Mouse (Mus musculus) neural tube, embryonic 15.5 days (tissue): ENCODE measurements around the gene 9930022D16Rik. TPM values are rescaled to one million over a fixed set of nuclear protein-coding genes. Genes with fewer than 3 reads are reported as not detected.

ENCODE experiments used
- ATAC-seq: fragments of 200-750 bp; cut with Nextera tagmentation; 2 replicates; pipeline ENCODE4 v1.8.0; 2017; ENCODE audit warnings: mild to moderate bottlenecking, moderate TSS enrichment, moderate library complexity; ENCODE audit not compliant: low FRiP score
- H3K27ac ChIP-seq: fragments of 300-500 bp; sonication (generic); replicated peaks from 2 replicates; pipeline ENCODE4 v1.5.1; 2015; ENCODE audit warnings: mild to moderate bottlenecking, inconsistent platforms
- H3K27me3 ChIP-seq: fragments of 300-500 bp; sonication (generic); replicated peaks from 2 replicates; pipeline ENCODE4 v1.6.1; 2015; ENCODE audit warnings: inconsistent platforms
- H3K36me3 ChIP-seq: fragments of 300-500 bp; sonication (generic); 2 replicates; pipeline ENCODE4 v1.6.1; 2015; ENCODE audit warnings: inconsistent platforms
- H3K4me1 ChIP-seq: fragments of 300-500 bp; sonication (generic); 2 replicates; pipeline ENCODE4 v1.6.1; 2015; ENCODE audit warnings: inconsistent platforms
- H3K4me2 ChIP-seq: fragments of 300-500 bp; sonication (generic); 2 replicates; pipeline ENCODE4 v1.6.1; 2015; ENCODE audit warnings: inconsistent platforms, mild to moderate bottlenecking, moderate library complexity
- H3K4me3 ChIP-seq: fragments of 300-500 bp; sonication (generic); replicated peaks from 2 replicates; pipeline ENCODE4 v1.5.1; 2015; ENCODE audit warnings: mild to moderate bottlenecking, inconsistent platforms
- H3K9ac ChIP-seq: fragments of 300-500 bp; sonication (generic); replicated peaks from 2 replicates; pipeline ENCODE4 v1.6.1; 2015; ENCODE audit warnings: mild to moderate bottlenecking, inconsistent platforms
- H3K9me3 ChIP-seq: fragments of 300-500 bp; sonication (generic); replicated peaks from 2 replicates; pipeline ENCODE4 v1.6.1; 2016; ENCODE audit warnings: inconsistent platforms
- WGBS: fragments of 180-500 bp; shearing (Covaris S2); methylation state at CpG from one replicate; pipeline ENCODE4 v1.1.7; 2015; ENCODE audit warnings: mixed read lengths; 5-methylcytosine and 5-hydroxymethylcytosine counted together
- polyA plus RNA-seq: library from polyadenylated mRNA; unstranded; fragments of >200 nt; fragmentation: Nextera tagmentation; extraction: Ambion mirVana; gene quantifications from 2 replicates; pipeline ENCODE4 v1.2.1, GENCODE M21; 2015

9930022D16Rik gene
- polyA plus RNA-seq, result 0.05 TPM in 1 of 2 replicates, not detected in the other

GRCm38 (mm10) chr11:109413617-109414016, at the start of gene 9930022D16Rik:
Gene 9930022D16Rik, plus strand, starts transcription at chr11:109413917.
- H3K27ac ChIP-seq, result no peak within 1 kb of the TSS
- no peaks in the 10 kb centered on the region for H3K4me1 ChIP-seq
- H3K4me3 ChIP-seq, result no peak within 1 kb of the TSS
- no peaks in the 10 kb centered on the region for H3K9me3 ChIP-seq
- H3K4me2 ChIP-seq, result no peak within 1 kb of the TSS
- H3K9ac ChIP-seq, result no peak within 1 kb of the TSS
- H3K36me3 ChIP-seq, result no peaks in the 10 kb centered on the region
- WGBS, result 89% methylated on average over 6 of the region's 6 CpGs
- ATAC-seq, result no peak
- H3K27me3 ChIP-seq, result no peaks in the 10 kb centered on the region

DNA sequence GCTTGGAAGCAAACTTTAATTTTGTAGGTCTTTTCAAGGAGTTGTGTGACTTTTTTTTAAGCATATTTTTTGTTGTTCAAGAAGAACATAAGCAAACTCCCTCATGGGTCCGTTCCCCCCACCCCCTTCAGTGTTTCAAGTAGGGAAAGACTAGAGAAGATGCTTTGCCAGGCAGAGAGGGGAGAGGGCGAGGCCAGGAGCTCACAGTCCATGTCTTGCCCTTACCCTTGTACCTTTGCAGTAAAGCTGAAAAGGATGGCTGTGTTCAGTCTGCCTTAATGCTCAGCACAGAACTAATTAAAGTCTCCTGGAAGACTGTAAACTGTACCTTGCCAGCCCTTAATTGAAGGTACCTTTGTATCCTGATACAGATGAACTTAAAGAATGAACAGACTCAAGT, 49.4 kb upstream of the 9930022D16Rik start:
- Histone ChIP-seq H3K4me2 (peak overlapping the region; percentile 82), H3K27me3 (0 out of 2 replicates have a peak, but pooled peaks cover 10% of the 10 kb centered on the region), H3K36me3 (peaks cover 5% of the 10 kb centered on the region; the same call in 1 of the 2 replicates), H3K9ac (0 out of 2 replicates have a peak overlapping the region, but pooled peaks have one; percentile 11), H3K9me3 (no peaks in the 10 kb centered on the region), H3K27ac (no peak overlapping the region), H3K4me3 (peak overlapping the region; percentile 25), H3K4me1 (peaks cover 82% of the 10 kb centered on the region)
- WGBS, result 66% methylated on average over 2 of the region's 2 CpGs
- no peak for ATAC-seq

DNA sequence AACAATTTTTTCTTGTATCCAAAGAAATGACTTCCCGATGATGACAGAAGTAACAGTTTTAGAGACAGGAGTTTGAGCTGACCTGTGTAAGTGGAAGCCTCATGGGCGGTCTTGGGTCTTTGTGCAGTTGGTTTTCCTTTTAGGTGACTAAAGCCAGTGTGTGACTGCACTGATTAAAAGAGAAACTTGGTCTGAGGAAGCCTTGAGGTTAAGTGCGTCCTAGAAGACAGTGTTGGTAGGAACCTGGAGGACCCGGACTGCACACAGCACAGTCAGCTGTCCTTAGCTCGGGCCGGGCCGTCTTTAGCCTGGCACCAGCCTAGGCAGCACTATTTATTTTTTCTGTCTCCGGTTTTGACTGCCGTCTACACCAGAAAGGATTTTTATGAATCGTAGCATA, 48.8 kb upstream of the 9930022D16Rik start:
- Histone ChIP-seq H3K27me3 (0 out of 2 replicates have a peak, but pooled peaks cover 10% of the 10 kb centered on the region), H3K4me2 (peak overlapping the region; percentile 82), H3K4me1 (peaks cover 78% of the 10 kb centered on the region), H3K9me3 (no peaks in the 10 kb centered on the region), H3K9ac (no peak overlapping the region; the same call in 1 of the 2 replicates), H3K36me3 (peaks cover 5% of the 10 kb centered on the region; the same call in 1 of the 2 replicates), H3K4me3 (peak overlapping the region; percentile 25), H3K27ac (no peak overlapping the region)
- WGBS, result 79% methylated on average over 10 of the region's 10 CpGs
- no peak for ATAC-seq

DNA sequence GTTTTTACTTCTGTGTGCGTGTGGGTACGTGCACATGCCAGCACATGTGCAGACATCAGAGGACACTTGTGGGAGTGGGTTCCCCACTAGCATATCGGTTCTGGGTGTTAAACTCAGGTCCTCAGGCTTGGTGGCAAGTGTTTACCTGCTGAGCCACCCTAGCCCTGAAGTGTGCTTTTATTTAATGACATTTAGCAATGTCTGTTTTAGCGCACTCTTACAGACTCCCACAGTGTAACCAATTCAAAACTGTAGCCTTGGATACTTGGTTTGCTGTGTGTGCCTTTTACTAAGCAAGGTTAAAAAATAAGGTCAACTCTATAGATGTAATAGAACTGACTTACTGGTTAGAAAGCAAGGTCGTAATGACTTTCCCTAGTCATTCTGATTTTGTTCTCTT, 47.9 kb upstream of the 9930022D16Rik start:
- H3K4me1 ChIP-seq, result peaks cover 77% of the 10 kb centered on the region
- peak overlapping the region; percentile 82 for H3K4me2 ChIP-seq
- no peaks in the 10 kb centered on the region for H3K9me3 ChIP-seq
- no peak overlapping the region for H3K27ac ChIP-seq
- ATAC-seq, result no peak
- no peak overlapping the region for H3K9ac ChIP-seq
- 84% methylated on average over 5 of the region's 5 CpGs for WGBS
- H3K36me3 ChIP-seq, result peaks cover 5% of the 10 kb centered on the region; the same call in 1 of the 2 replicates
- 0 out of 2 replicates have a peak overlapping the region, but pooled peaks have one; percentile 1 for H3K4me3 ChIP-seq
- H3K27me3 ChIP-seq, result 0 out of 2 replicates have a peak, but pooled peaks cover 7% of the 10 kb centered on the region

- peaks cover 71% of the 10 kb centered on the region for H3K4me1 ChIP-seq
- H3K27ac ChIP-seq, result no peak overlapping the region
- H3K9me3 ChIP-seq, result no peaks in the 10 kb centered on the region
- no peaks in the 10 kb centered on the region for H3K27me3 ChIP-seq
- 89% methylated on average over 15 of the region's 15 CpGs for WGBS
- no peak overlapping the region for H3K9ac ChIP-seq
- ATAC-seq, result no peak
- H3K4me2 ChIP-seq, result no peak overlapping the region
- no peak overlapping the region for H3K4me3 ChIP-seq
- H3K36me3 ChIP-seq, result peaks cover 5% of the 10 kb centered on the region; the same call in 1 of the 2 replicates
These were observed 46.7 kb upstream of the 9930022D16Rik start for GRCm38 (mm10) chr11:109366802-109367579.

DNA sequence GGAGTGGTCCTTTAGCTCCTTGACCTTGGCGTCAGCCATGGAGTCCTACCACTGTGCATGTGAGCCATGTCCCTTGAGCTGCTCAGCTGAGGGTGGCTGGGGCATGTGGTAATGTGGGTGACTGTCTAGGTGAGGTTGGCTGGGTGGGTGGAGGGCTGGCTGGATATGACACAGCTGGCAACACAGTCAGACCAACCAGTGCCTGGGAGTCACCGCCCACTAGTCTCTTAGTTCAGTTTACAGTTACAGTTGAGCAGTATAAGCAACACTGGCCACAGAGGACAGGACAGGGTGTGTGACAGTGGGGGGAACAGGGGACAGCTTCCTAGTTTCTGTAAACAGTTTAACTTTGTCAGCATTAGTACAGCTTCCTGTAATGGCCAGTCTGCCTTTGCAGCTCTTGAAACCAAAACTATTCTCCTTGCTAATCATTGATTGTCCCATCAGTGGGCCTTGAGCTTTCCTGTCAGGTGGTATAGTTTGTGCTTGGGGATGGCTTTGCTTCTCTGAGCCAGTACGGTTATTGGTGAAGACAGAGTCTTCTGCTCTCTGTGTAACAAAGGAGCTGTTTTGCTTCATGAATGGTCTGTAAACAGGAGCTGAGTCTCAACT, 44.6 kb upstream of the 9930022D16Rik start:
- Histone ChIP-seq H3K4me2 (no peak overlapping the region), H3K9me3 (no peaks in the 10 kb centered on the region), H3K27ac (no peak overlapping the region), H3K4me1 (peaks cover 65% of the 10 kb centered on the region), H3K9ac (no peak overlapping the region), H3K36me3 (peaks cover 9% of the 10 kb centered on the region; the same call in 1 of the 2 replicates), H3K27me3 (no peaks in the 10 kb centered on the region), H3K4me3 (no peak overlapping the region)
- 93% methylated on average over 3 of the region's 3 CpGs for WGBS
- ATAC-seq, result no peak

DNA sequence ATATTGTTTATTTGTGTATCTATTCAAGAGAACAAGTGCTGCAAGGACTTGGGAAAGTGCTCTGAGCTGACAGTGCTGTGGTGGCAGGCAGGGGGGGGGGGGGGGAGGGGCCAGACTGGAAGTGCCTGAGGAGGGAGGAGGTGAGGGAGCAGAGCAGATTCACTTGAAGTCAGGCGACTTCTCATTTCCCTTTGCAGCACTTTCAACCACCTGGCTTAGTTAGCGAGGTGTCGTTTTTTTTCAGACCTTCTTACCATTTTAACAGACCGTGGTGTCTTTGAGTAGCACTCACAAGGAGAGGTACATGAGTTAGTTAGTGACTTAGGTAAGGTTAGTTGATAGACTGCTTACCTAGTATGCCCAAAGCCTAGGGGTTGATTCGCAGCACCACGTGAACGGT, 38.3 kb upstream of the 9930022D16Rik start:
- 76% methylated on average over 7 of the region's 7 CpGs for WGBS
- no peak overlapping the region for H3K9ac ChIP-seq
- H3K36me3 ChIP-seq, result 0 out of 2 replicates have a peak, but pooled peaks cover 3% of the 10 kb centered on the region
- ATAC-seq, result no peak
- no peak overlapping the region for H3K4me2 ChIP-seq
- H3K4me3 ChIP-seq, result no peak overlapping the region
- H3K9me3 ChIP-seq, result no peaks in the 10 kb centered on the region
- H3K27ac ChIP-seq, result no peak overlapping the region
- H3K27me3 ChIP-seq, result no peaks in the 10 kb centered on the region
- H3K4me1 ChIP-seq, result peaks cover 38% of the 10 kb centered on the region

GRCm38 (mm10) chr11:109376484-109377143, 37.1 kb upstream of the 9930022D16Rik start:
- 58% methylated on average over 7 of the region's 7 CpGs for WGBS
- no peaks in the 10 kb centered on the region for H3K27me3 ChIP-seq
- peak overlapping the region; percentile 33; the same call in 1 of the 2 replicates for H3K27ac ChIP-seq
- no peak overlapping the region for H3K9ac ChIP-seq
- H3K4me2 ChIP-seq, result no peak overlapping the region
- H3K36me3 ChIP-seq, result 0 out of 2 replicates have a peak, but pooled peaks cover 3% of the 10 kb centered on the region
- H3K4me3 ChIP-seq, result no peak overlapping the region
- no peak for ATAC-seq
- no peaks in the 10 kb centered on the region for H3K9me3 ChIP-seq
- H3K4me1 ChIP-seq, result peaks cover 29% of the 10 kb centered on the region

- H3K9me3 ChIP-seq, result no peaks in the 10 kb centered on the region
- H3K36me3 ChIP-seq, result 0 out of 2 replicates have a peak, but pooled peaks cover 3% of the 10 kb centered on the region
- H3K27me3 ChIP-seq, result no peaks in the 10 kb centered on the region
- 0 out of 2 replicates have a peak, but pooled peaks have one; percentile 45 for ATAC-seq
- 27% methylated on average over 10 of the region's 10 CpGs for WGBS
- H3K4me2 ChIP-seq, result no peak overlapping the region
- H3K27ac ChIP-seq, result no peak overlapping the region
- H3K4me1 ChIP-seq, result peaks cover 29% of the 10 kb centered on the region
- no peak overlapping the region for H3K9ac ChIP-seq
- H3K4me3 ChIP-seq, result no peak overlapping the region
These were observed 36.2 kb upstream of the 9930022D16Rik start for GRCm38 (mm10) chr11:109377477-109377876.

GRCm38 (mm10) chr11:109378051-109378450, 35.7 kb upstream of the 9930022D16Rik start:
- Histone ChIP-seq H3K9me3 (no peaks in the 10 kb centered on the region), H3K4me3 (no peak overlapping the region), H3K36me3 (0 out of 2 replicates have a peak, but pooled peaks cover 3% of the 10 kb centered on the region), H3K27ac (no peak overlapping the region), H3K9ac (no peak overlapping the region), H3K4me1 (peaks cover 29% of the 10 kb centered on the region), H3K27me3 (no peaks in the 10 kb centered on the region), H3K4me2 (no peak overlapping the region)
- 79% methylated on average over 7 of the region's 7 CpGs for WGBS
- no peak for ATAC-seq

DNA sequence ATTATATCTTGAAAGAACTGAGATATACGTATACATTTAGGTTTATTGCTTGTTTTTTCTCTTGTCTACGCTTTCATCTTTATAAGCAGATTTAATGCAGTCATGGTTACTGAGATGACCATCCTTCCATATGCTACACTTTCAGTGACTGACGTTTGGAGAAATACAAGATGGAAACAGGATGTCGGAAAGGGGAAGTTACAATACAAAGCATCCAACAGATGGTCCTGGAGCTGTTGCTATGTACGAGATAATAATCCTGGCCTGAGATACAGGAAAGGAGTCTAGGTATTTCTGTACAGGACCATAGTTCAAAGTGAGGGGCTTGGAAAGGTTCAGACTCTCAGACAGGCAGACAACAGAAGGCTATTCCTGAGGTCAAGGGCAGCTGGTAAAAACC, 33.1 kb upstream of the 9930022D16Rik start:
- Histone ChIP-seq H3K4me2 (no peak overlapping the region), H3K27me3 (no peaks in the 10 kb centered on the region), H3K27ac (no peak overlapping the region), H3K36me3 (no peaks in the 10 kb centered on the region), H3K9ac (no peak overlapping the region), H3K4me3 (no peak overlapping the region), H3K4me1 (peaks cover 34% of the 10 kb centered on the region), H3K9me3 (no peaks in the 10 kb centered on the region)
- 80% methylated on average over 5 of the region's 5 CpGs for WGBS
- no peak for ATAC-seq
